Mouse (Mus musculus): ENCODE results near the gene Gba2.
A peak's percentile ranks its signal among the peaks of the same experiment; 100 is the strongest.

Gene Gba2

DNA sequence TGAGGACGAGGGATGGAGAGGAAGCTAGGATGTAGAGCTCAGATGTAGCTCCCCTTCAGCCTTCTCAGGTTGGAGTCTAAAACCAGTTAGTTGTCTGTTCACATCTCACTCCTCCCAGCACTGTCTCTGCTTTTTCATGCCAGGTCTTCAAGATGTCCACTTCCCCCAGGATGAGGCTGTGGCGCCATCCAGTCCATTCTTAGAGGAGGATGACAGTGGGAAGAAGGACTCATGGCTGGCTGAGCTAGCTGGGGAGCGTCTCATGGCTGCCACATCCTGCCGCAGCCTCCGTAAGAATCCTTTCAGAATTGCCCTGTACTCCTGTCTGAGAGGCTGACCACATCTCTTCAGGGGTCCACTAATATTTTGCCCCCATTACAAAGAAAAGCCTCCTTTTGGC lies 2.0 kb upstream of the Gba2 start:
- no peak for DNase-seq

DNA sequence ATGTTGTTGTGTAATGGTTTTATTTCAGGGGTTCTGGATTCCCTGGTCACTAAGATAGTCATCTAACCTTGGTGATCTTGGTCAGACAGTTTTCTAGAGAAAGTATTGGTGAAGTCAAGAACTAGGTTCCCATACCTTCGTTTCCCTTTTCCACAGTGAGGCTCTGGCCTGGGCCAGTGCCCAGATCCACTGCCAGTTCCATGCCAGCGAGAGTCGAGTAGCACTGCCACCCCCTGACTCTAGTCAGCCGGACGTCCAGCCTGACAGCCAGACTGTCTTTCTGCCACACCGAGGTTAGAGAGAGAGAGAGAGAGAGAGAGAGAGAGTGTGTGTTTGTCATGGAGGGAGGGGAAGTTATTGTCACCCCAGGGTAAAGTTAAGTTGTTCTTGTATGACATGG lies 1.1 kb upstream of the Gba2 start:
- no peak for DNase-seq

DNA sequence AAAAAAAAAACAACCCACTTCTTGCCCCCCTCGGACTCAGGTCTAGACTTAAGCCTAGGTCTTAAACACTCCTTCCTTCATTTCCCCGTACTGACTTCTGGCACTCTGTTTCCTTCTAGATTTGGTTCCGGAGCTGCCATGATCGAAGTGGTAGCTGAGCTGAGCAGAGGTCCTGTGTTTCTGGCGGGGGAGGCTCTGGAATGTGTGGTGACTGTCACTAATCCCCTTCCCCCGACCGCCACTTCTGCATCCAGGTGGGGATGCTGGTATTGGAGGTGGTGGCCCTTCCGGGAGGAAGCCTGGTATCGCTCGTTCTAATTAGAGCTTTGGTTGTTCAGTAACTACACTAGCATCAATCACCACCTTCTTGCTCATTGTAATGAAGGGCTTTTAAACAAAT lies 583 bp upstream of the Gba2 start:
- no peak for DNase-seq

DNA sequence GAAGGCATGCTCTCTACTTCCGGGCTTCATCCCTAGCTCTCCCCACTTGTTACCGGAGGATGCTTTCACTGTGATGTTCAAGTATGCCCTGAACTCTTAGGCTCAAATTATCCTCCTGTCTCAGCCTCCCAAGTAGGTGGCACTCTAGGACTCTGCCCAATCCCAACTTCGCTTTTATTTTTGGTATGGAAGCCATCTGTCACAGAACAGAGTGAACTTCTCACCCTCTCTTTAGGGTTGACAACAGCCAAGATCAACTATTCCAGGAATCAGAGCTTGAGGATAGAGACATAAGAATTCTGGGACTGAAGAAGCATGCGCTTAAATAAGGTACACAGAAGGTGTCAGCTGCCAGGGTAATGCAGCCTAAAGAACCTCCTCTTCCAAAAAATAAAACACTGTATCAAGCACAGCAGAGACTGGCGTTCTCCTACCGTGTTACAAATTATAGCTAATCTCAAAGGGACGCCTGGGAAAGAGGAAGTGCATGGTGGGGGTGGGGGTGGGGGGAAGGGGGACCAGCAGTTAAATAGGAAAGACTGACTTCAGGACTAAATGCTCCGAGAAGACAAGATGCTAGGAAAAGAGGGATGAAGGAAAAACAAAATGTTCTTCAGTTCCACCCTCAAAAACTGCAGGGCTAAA lies 1.3 kb downstream of the Gba2 start:
- no peak for DNase-seq

DNA sequence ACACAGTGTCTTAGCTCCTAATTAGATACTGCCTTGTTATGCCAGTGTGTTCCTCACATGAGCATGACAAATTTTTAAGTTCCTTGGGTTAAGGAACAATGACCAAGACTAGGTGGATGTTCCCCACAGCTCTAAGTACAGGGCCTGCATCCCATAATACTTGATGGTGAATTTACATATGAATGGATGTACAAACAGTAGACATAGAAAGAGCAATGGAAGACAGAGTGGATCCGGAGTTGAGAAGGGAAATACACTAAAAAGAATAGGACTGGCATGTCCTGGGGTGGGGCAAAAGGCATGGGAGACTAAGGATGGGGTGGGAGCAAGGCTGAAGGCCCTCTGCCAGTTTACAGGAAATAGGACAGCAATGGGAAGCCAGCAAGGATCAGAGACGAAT lies 3.3 kb downstream of the Gba2 start:
- DNase-seq, result no peak

DNA sequence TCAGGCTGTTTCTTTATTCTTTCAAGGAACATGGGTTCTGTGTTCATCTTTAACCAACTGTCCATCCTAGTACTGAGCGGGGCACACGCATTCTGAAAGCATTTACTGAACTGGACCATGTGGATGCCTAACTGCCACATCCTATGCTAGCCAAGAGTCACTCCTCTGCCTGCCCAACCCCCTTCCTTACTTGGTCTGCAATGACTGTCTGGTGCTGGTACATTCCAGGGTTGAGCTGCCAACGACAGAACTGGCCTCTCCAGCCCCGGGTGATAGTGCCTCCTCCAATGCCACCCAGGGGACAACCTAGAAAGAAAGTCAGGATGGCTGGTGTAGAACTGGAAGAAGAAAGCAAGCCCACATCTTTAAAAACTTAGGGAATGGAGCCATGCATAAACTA lies 5.1 kb downstream of the Gba2 start:
- DNase-seq, result no peak

DNA sequence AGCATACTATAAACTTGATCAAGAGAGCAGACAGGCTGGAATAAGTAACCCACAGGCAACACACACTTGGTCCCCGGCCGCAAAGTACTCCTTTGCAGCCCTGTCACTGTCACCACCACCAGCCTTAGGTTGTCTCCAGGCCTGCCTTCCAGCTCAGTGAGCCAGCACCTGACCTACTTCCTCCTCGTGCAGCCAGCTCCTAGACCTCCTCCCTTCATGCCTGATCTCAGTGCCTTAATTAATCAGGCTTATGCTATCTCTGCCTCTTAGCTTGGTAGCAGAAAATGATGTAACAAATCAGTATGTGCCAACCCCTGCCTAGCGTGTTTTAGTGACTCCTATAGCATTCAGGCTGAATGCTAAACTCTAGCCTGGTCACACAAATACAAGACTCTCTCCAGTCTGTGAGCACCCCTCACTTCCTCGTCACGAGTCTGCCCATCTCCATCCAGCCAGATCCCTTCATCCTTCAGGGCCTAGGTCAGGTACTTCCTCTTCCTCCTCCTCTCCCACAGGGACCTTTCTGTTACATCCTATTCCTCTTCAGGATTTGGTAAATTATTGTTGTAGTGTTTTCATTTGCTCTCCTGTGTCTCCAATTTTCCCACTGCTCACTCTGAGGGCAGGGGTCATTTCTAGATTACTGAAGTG lies 7.2 kb downstream of the Gba2 start:
- DNase-seq, result no peak

DNA sequence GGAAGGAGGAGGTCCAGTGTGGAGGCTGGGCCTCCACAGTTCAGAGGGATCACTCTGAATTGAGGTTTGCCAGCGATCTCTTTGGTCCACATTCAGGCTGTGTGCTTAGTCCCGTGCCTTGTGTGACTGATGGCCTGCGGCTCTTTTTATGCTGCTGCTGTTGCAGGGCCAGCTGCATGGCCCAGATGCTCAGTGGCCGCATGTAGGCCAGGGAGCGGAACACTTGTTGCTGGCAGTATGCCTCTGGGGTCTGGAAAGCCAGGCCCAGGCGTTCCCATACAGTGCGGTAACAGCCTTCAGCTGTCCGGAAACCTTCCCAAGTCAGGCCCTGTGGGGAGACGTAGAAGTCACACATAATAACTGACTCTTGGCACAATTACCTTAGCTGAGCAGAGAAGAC lies 11.5 kb downstream of the Gba2 start:
- no peak for DNase-seq

DNA sequence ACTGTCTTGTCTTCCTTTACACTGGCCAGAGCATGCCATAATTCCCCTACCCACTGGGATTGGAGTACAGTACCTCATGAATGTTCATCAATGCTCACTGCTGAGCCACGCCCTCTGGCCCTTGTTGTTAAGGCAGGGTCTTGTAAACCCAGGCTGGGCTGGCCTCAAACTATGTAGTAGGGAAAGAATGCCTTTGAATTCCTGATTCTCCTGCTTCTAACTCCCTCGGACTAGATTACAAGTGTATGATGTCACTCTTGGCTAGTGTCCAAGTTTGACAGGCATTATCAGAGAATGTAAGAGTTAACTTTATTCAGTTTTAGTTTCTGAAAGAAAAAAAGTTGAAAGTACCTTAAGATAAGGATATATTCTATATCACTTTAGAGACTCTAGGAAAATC lies 14.4 kb downstream of the Gba2 start:
- DNase-seq, result no peak

DNA sequence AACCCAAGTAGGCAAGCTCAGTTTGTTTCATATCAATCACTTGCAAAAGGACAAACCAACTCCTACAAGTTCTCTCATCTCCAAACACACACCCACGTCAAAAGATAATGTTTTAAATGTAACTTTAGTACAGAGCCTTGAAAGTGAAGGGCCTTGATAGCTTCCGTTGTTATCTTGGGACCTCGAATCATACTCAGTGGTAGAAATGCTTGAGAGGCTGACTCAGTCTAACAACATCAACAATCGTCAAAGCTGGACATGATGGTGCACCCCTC lies 15.1 kb downstream of the Gba2 start:
- DNase-seq, result no peak

DNA sequence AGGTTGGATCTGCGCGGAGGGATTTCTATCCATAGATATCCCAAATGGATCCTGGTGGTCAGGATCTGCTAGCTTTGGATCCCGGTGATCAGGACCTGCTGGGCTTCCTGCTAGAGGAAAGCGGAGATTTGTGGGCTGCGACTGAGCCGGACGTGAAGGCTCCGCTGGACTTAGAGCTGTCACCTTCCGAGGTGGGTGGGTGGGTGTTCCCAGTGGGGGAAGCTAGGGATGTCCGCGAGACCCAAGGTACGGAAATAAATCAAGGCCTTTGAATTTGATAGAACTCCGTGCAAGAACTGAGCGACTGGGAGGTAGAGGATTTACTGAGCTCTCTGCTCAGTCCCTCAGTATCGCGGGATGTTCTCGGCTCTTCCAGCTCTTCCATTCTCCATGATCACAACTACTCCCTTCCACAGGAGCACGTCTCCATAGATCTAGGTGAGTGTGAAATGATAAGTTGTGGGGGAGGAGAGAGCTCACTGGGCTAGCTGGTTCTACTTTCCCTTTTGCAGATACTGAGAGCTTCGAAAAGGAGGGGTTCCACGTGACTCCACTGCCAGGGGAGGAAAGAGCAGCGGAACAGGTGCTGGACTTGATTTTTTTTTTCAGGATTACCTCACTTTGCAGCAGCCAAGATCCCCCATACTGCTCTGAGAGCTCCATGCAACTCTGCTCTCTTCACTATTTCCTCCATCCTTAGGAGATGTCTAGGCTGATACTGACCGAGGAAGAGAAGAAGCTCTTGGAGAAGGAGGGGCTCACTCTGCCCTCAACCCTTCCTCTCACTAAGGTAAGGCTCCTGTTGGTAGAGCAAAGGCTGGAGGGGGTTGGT lies 15.7 kb downstream of the Gba2 start:
- no peak for DNase-seq

DNA sequence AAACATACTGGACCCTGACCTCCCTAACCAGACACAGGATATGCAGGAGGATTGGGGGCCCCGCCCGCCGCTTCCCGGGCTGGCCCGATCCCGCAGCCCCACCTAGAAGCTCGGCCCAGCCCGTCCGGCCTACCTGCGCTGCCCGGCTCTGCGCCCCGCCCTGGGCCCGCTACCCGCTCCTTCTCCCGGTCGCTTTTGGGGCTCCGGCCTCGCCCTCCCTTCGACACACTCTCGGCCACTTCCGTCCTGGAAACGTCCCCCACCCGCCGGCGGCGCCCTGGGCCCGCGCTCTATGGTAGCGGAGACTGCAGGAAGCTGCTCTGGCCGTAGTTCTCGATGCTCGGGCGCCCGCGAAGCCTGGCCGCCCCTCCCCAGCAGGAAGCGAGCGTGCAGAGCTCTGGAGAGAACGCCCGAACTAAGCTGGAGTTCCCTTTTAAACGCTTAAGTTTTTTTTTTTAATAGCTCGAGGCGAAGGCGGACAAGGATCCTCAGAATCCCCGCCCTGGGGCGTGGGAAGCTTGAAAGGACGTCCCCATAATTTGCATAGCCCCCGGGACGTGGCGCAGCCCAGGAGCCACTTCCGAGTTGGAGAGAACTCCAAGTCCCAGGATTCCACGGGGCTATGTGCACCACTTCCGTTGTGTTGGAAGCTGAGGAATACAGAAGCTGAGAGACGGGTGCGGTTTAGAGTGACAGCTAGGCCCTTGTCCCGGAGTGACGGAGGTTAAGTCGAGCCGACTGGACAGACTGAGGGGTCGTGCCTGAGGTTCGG lies 16.5 kb downstream of the Gba2 start, which contains the start of the genes Creb3 and Tln1:
Gene Creb3, plus strand, starts transcription at position 336 of the 772 bp plus-strand sequence.
Gene Tln1, minus strand, starts transcription at position 695 of the 772 bp plus-strand sequence.
- DNase-seq, result peak; percentile 97

DNA sequence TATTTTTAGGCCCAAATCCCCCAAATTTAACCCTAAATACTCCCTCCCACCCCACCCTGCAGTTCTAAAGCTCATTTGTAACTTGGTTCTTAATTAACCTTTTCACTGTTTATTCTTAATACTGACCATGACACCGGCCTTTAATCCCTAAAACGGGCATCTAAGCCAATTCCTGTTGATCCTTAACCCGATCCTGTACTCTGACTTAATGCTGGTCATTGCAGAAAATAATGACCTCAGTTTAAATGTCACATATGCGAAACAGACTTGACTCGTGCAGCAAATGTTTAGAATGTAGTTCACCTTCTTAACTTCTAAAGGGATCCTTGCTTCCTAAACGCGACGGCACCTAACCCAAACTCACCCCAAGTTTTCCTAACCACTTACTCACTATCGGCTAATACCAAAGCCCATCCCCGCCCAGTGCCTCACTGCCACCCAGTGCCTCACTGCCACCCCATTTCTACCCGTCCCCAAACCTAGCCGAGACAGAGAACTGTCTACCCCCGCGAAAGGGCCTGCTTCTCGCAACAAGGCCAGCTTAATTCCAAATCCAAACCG lies 17.2 kb downstream of the Gba2 start:
- DNase-seq, result no peak

DNA sequence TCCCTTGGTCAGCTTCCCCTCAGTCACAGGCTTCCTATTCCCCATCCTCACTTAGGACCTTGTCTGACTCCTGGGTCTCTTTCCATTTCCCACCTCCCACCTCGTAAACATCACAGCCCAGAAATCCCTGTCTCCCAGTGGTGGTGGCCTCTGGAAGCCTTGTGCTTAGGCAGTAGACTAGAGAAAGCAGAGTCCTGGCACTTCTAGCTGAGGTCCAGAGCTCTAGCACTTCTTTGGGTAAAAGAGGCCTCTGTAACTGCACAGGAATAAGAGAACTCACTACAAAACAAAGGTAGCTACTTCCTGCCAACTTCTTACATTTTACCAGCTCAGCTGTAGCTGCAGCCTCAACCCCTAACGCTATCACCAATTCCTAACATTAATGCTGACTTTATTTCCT lies 17.7 kb downstream of the Gba2 start:
- no peak for DNase-seq

DNA sequence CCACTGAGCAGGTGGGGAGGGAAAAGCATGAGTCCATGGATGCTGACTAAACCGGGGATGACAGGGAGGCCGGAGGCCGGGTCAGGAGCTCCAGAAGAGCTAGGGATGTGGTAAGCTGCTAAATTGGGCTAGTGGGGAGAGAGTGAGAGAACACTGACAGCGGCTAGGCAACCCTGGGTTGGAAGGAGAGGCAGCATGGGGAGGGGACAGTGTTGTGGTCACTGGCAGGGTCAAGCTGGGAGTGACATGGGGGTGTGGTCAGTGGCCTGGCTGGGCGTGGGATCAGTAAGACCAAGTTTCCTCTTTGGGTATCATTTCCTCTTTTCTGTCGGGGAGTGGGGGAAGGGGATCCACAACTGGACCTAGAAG lies 18.4 kb downstream of the Gba2 start:
- DNase-seq, result no peak

DNA sequence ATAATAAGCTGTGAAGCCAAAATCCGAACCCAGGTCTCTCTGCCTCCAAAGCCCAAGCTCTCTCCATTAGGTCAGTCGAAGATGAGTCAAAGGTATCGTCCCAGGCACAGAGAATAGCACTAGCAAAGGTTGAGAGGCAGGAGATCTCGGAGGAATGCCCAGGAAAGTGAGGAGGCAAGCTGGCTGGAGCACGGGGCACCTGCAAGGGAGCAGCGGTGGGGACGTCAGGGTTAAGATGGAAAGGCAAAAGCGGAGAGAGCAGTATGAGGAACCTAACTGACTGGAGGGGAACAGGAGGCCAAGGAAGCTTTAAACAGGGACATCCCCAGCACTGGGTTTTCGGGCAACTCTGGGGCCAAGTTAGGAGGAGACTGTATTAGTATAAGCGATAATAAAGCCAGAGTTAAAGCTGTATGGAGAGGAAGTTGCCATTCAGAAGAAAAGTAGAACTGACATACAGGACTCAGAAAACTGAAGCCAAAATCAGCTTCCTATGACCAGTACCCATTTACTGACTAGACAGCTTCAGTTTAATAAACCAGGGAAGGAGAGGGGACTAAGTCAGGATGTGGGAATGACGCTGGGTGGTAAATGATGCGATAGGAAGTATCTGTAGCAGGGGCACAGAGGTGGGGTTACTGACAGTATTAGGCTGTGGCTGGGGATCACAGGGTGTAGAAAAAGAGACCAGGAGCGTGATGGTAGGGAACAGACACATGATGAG lies 19.0 kb downstream of the Gba2 start:
- DNase-seq, result no peak

DNA sequence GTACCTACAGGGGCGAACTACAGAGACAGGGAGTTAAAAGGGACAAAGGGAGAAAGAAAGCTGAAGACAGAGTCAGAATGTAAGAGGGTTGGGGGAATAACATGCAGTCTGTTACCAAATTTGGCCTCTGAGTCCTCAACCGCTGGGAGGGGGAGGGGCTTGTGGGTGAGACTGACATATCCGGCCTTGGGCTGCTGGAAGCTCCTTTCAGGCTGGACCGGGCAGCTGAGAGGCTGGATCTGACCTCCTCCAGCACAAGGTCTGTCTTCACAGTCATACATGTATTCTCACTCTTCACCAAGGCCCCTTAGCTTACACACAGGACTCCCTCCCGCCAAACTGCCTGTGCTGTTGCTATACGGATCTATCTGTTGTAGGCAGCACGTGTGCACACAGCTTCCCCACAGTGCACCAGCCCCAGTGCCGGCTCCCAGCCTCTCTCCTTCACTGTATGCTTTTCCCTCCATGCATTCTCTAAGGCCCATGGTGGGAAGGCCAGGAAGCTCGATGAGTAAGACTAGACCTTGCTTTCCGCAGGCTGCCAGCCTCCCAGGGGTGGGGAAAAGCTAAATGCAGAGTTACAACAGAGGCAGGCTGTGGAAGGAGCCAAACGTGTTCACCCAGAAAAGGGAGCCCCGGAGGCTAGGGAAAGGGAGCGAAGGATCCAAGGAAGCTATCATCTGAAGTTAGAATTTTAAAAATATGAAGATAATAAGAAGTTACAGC lies 19.9 kb downstream of the Gba2 start:
- DNase-seq, result no peak

DNA sequence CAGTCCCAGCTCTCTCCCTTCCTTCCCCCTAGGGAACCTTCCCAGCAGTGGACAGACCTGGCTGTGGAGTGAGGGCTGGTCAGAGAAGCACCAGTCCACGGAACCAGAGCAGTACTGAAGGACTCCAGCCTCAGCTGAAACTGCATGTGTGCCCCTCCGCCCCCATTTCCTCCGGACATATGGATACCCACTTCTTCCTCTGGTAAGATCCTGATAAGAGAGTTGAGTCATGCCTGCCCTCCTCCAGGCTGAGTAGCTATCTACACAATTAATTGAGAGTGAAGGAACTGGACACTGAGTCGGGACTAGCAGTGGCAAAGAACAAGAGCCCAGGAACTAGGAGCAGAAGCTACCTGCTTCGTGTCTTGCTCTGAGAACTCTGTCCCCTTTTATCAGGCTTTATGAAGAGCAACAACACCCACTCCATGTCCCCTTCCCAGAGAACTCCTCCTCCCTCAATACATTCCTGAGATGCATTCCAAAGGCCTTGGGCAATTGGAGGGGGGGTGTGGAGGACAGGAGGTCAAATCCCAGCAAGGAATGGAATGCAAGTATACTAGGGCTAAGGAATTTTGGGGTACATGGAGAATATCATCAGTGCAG lies 20.5 kb downstream of the Gba2 start:
- no peak for DNase-seq

DNA sequence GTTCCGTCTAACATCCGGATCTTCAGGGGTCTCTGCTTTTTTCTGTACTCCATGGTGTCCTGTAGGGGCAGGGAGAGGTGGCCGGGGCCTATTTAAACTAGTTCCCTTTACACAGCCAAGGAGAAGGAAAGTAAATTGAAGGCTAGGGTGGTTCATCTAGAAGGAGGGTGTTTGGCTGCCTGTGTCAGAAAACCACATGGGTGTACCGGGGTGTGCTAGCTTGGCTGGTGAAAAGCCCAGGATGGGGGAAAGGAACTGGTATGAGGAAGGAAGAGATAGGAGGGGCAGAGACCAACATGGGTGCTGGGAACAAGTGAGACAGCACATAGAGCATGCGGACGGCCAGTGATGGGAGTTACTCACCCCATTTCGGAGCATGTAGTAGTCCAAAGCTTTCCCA lies 22.7 kb downstream of the Gba2 start:
- DNase-seq, result no peak

DNA sequence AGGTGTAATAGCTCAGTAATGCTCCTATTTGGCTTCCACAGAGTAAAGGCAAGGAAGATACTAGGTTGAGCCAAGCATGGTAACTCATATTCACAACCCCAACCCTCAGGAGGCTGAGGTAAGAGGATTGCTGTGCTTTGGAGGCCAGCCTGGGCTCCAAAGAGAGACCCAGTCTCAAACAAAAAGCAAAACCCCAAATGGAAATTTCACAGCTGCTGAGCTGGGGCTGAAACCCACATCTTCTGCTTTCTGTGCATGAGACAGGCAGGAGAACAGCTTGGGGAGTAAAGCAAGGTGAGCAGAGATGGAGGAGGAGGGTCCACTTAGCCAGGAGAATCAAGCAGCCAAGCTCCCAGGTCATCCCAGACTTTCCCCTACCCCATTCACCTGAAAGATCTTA lies 24.8 kb downstream of the Gba2 start:
- no peak for DNase-seq

DNA sequence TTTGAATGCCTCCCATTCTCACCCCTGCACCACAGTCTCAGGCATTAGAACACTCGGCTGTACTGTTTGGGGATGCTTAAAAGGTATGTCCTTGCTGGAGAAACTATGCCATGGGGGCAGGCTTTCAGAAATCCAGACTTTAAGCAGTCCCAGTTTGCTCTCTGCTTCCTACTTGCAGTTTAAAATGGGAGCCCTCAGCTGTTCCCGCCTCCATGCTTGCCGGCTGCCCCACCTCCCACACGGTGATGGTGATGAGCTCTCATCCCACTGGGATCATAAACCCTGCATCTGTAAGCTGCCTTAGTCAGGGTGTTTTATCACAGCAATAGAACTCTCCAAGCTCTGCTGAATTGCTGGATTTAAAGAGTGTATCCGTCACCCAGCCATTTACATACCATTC lies 26.2 kb downstream of the Gba2 start:
- peak; percentile 86 for DNase-seq
